Mouse (Mus musculus): ENCODE data around the gene Rps27l.

DNA sequence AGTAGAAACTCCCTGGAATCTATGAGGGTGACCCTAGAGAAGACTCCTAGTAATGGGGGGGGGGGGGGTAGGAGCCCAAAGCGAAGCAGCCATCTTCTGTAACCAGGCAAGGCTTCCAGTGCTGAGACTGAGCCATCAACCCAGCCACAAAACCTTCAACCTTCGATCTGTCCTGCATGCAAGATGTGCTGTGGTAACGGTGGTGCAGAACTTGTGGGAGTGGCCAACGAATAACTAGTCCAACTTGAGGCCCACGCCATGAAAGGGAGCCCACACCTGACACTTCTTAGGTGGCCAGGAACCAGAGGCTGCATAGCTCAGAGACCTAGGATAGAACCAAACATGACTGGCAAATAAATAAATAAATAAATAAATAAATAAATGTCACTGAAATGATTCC, 35.2 kb upstream of the Rps27l start:
- TF ChIP-seq CTCF (IDR thresholded peaks at IDR 0.05) = no peak
- TF ChIP-seq EP300 (IDR thresholded peaks at IDR 0.05) = no peak

Data from lung, postnatal 0 days (tissue).